Mouse (Mus musculus): Measurements from ENCODE around the gene Selenbp2. TPM values are rescaled to one million over a fixed set of nuclear protein-coding genes. Genes with fewer than 3 reads are reported as not detected.
"Not testable (repeated sequence)": the region's sequence is repeated elsewhere in the genome, so short reads cannot be mapped to it uniquely, and the experiment has no call there.

Selenbp2 gene
- polyA plus RNA-seq, 2 experiments from 2014 or later: not detected

DNA sequence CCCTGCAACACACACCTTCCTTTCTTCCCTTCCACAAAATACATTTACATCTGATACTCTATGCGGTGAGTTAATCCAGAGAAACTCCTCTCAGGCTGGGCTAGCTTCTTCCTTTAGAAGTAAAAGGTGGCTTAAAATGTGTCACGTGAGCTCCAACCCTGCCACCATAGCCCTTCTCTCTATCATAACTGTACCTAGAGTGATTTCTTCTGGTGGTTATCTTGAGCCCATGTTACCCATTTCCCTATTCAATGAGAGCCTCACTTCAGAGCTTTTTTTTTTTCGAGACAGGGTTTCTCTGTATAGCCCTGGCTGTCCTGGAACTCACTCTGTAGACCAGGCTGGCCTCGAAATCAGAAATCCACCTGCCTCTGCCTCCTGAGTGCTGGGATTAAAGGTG, 1.7 kb upstream of the Selenbp2 start:
- ATAC-seq: not testable (repeated sequence)

DNA sequence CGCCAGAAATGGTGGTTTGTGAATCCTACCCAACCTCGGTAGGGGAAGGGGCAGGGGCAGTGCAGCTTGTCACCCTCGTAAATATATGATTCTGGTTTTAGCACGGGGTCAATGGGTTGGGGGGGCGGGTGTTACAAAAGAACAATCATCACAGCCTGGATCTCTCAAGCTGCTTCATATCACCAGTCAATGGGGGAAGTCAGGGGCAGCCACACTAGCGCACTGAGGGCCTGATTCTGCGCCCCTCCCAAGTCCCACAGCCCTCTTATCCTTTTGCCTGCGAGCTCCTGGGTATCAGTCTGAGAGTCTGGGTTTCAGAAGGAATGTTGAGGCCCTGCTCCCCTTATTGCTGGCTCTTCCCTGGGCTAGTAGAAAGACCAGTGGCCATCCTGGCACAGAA, 518 bp downstream of the Selenbp2 start:
- not testable (repeated sequence) for ATAC-seq

DNA sequence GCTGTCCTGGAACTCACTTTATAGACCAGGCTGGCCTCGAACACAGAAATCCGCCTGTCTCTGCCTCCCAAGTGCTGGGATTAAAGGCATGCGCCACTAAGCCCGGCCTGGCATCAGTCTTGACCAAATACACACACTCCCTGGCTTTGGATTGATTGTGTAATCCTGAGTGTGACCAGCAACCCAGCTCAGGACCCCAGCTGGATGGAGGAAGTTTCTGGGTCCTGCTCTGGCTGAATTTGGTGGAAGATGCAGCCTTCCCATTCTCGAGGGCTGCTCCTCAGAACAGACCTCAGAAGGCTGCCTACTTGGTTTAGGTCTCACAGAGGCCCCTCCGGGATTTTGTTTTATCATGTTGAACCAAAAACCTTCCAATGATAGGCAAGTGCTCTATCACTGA, 2.2 kb downstream of the Selenbp2 start:
- ATAC-seq: not testable (repeated sequence)

DNA sequence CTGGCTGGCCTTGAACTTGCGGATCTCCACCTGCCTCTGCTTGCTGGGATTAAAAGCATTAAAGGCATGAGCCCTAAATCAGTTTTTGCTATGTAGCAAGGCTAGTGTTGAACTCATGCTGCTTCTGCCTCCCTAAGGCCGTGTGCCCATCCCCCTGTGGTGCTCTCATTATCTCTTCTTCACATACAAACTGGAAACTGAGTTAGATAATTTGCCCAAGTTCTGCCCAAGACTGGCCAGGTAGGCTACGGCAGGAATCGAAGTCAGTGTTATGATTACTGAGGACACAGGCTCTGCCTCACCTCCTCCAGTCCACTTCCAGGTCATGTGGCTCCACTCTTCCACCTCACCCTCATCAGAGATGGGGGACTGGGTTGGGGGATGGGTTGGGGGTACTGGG, 2.9 kb downstream of the Selenbp2 start:
- not testable (repeated sequence) for ATAC-seq

DNA sequence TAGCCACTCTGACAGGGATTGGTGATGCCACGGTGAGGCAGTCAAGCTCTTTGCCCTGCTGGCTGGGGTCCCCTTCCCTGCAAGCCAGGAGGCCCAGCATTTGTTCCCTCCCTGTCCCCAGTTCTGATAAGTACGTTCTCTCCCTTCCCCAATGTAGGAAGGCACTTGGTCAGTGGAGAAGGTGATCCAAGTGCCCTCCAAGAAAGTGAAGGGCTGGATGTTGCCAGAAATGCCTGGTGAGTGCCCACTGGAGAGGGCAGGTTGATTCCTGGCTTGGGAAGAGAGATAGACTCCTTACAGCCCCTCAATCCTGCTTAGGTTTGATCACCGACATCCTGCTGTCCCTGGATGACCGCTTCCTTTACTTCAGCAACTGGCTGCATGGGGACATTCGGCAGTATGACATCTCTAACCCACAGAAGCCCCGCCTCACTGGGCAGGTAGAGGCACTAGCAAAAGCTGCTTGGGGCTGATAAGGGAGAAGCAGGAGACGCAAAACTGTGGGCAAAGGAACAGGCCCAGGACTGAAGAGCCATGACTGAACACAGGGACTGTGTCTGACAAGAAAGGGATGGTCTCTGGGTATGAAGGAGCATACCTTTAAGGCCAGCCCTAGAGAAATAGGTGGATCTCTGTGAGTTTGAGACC, 8.9 kb downstream of the Selenbp2 start:
- not testable (repeated sequence) for ATAC-seq

DNA sequence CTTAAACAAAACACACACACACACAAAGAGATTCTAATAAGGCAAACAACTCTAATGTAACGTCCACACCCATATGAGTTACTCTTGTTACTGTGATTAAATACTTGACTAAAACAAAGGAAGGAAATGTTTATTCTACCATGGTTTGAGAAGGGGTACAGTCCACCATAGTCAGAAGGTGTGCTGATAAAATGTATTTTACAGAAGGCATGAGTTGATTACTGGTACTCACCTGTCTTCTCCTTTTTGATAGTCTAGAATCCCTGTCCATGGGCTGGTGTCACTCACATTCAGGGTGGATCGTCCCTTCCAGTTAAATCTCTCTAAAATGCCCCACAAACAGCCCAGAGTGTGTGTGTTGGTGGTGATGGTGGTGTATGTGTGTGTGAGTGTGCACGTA, 9.5 kb downstream of the Selenbp2 start:
- ATAC-seq: no peak

DNA sequence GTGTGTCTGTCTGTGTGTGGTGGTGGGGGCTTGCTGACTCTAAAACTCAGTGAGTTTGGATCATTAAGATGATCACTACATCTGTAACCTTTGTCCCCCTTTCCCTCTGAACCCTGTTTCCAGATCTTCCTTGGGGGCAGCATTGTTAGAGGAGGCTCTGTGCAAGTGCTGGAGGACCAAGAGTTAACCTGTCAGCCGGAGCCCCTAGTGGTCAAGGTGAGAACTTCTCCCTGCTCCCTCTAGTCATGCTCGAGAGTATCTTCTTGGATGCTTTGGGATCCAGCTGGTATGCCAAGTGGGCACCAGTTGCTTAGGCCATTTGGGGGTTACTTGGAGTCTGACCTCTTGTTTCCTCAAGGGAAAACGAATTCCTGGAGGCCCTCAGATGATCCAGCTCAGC, 10.0 kb downstream of the Selenbp2 start:
- not testable (repeated sequence) for ATAC-seq

DNA sequence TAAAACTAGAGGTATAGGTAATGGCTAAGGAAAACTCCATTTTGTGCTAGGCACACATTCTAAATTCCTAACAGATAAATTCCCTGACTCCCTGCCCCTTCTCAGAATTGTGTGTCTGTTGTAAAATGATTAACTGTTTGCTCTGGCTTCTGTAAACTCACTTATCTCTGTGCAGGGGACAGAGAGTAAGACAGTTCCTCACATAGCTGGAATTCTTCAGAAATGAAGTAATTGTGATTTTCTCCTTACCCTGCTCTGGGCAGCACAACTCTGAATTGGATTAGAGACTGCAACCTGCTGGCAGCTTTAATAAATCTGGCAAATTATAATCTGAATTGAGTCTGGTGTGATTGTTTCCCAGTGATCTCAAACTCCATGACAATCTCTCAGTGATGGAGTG, 17.2 kb downstream of the Selenbp2 start:
- not testable (repeated sequence) for ATAC-seq

DNA sequence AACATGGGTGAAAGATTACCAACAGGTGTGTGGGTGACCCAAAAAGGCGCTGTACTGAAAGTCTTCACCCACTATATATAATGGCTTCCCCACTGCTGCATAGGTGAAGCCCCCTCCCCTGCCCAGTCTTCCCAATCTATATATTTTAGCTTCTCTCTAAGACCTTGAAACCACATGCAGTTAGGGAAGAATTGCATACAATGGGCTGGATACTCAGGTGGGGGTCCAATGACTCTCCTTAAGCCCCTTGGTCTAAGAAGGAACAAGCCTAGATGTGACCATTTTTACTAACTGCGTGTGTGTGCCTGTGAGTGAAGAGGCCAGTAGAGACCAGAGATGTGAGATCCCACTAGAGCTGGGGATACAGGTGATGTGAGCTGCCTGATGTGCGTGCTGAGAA, 20.1 kb downstream of the Selenbp2 start:
- not testable (repeated sequence) for ATAC-seq

DNA sequence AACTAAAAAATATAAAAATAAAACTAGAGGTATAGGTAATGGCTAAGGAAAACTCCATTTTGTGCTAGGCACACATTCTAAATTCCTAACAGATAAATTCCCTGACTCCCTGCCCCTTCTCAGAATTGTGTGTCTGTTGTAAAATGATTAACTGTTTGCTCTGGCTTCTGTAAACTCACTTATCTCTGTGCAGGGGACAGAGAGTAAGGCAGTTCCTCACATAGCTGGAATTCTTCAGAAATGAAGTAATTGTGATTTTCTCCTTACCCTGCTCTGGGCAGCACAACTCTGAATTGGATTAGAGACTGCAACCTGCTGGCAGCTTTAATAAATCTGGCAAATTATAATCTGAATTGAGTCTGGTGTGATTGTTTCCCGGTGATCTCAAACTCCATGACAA, 24.9 kb downstream of the Selenbp2 start:
- not testable (repeated sequence) for ATAC-seq

DNA sequence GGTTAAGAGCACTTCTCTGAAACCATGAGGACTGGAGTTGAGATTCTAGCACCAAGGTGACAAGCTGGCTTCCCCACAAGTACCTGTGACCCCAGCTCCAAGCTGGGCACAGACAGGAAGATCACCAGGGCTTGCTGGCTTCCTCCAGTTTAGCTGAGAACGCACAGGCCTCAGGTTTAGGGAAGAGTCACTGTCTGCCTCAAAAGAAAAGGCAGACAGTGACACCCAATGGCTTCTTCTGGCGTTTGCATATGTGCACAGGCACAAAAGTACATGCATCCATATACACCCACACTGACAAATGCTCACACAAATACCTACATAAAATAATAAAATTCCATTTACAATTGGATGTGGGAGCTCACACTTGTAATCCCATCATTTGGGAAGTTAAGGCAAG, 30.3 kb downstream of the Selenbp2 start:
- ATAC-seq: not testable (repeated sequence)

DNA sequence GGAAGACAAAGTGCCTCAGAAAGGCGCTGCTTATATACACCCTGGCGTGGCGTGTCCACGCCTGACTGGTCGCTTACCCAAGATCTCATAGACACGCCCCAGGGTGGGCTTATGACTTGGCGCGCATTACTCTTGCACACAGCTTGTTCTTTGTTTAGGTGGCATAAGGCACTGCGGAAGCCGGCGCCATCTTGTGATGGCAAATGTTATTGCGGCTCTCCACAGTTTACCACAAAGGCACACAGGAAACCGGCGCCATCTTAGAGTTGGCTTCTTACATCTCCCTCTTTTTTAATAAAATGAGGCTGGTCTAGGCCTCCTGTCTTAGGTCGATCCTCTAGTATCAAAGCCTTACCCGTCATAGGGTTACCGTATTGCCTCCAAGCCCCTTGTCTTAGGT, 52.3 kb downstream of the Selenbp2 start:
- no peak for ATAC-seq

Other genes starting within 250 kb of the Selenbp2 start
- gene Oaz3, start 249.6 kb upstream of the Selenbp2 start, polyA plus RNA-seq (2017; shearing (Covaris generic)): under 1 TPM in 1 of 2 experiments, not detected in 1; 0.94 TPM
- gene Celf3, start 215.3 kb upstream of the Selenbp2 start, polyA plus RNA-seq (2017; shearing (Covaris generic)): 1 to 10 TPM in 1 of 2 experiments, under 1 TPM in 1; 0.55 to 1.8 TPM
- gene Riiad1, start 213.2 kb upstream of the Selenbp2 start, polyA plus RNA-seq (2017; shearing (Covaris generic)): 1 to 10 TPM in 1 of 2 experiments, not detected in 1; 1.4 TPM
- gene Snx27, start 110.8 kb upstream of the Selenbp2 start, polyA plus RNA-seq (2017; shearing (Covaris generic)): 10 to 100 TPM; 17.1 TPM
- gene Gm10972, start 50.4 kb upstream of the Selenbp2 start, polyA plus RNA-seq (2017; shearing (Covaris generic)): not detected
- gene Tuft1, start 34.7 kb upstream of the Selenbp2 start, polyA plus RNA-seq (2017; shearing (Covaris generic)): 1 to 10 TPM; 2.1 to 6.8 TPM
- gene Cgn, start 92.9 kb downstream of the Selenbp2 start, polyA plus RNA-seq (2017; shearing (Covaris generic)): under 1 TPM in 1 of 2 experiments, not detected in 1; 0.26 TPM
- 10 to 100 TPM; 21.3 to 22.0 TPM for gene Pogz, start 144.0 kb downstream of the Selenbp2 start, polyA plus RNA-seq (2017; shearing (Covaris generic))
- gene Psmb4, start 193.4 kb downstream of the Selenbp2 start, polyA plus RNA-seq (2017; shearing (Covaris generic)): 100 to 1,000 TPM; 114 to 155 TPM
- gene Selenbp1, start 239.5 kb downstream of the Selenbp2 start, polyA plus RNA-seq (2017; shearing (Covaris generic)): 1 to 10 TPM; 4.6 to 5.2 TPM